Mouse (Mus musculus) spleen, adult 2 months (tissue): ENCODE data around the gene Tesk1.

ENCODE experiments used
- CTCF ChIP-seq: fragments of 200-500 bp; IDR thresholded peaks from 2 replicates; pipeline ENCODE4 v1.5.1; 2011; ENCODE audit warnings: mild to moderate bottlenecking, inconsistent platforms; ENCODE audit not compliant: insufficient read depth, insufficient read length, insufficient replicate concordance; ENCODE audit errors: extremely low read depth
- POLR2A ChIP-seq: fragments of 200-500 bp; IDR thresholded peaks from 2 replicates; pipeline ENCODE4 v1.6.1; 2011; ENCODE audit warnings: low read depth, low read length, inconsistent platforms

GRCm38 (mm10) chr4:43398829-43399331, 42.9 kb upstream of the Tesk1 start:
- no peak for TF ChIP-seq CTCF
- no peak for TF ChIP-seq POLR2A
